Mouse (Mus musculus): ENCODE results near the gene Brd2. TPM values are rescaled to one million over a fixed set of nuclear protein-coding genes. Genes with fewer than 3 reads are reported as not detected.

The Brd2 gene
- total RNA-seq, 2 experiments from 2014 or later = 266 to 271 TPM

Other genes with a start within 250 kb of the Brd2 start
- gene Gm7029, start 248.8 kb downstream of the Brd2 start, total RNA-seq (2021) = not detected
- gene Kifc1, start 232.0 kb downstream of the Brd2 start, total RNA-seq (2021) = 1 to 10 TPM; 3.9 to 7.1 TPM
- gene Platr17, start 217.5 kb downstream of the Brd2 start, total RNA-seq (2021) = 1 to 10 TPM; 1.2 TPM
- 10 to 100 TPM; 26.5 to 28.1 TPM for gene Daxx, start 213.2 kb downstream of the Brd2 start, total RNA-seq (2021)
- 10 to 100 TPM; 33.0 to 34.7 TPM for gene Tapbp, start 206.7 kb downstream of the Brd2 start, total RNA-seq (2021)
- gene Zbtb22, start 206.7 kb downstream of the Brd2 start, total RNA-seq (2021) = 10 to 100 TPM; 35.0 to 35.8 TPM
- gene Rgl2, start 193.1 kb downstream of the Brd2 start, total RNA-seq (2021) = 10 to 100 TPM; 67.1 to 68.4 TPM
- 10 to 100 TPM; 89.2 to 96.1 TPM for gene Pfdn6, start 182.3 kb downstream of the Brd2 start, total RNA-seq (2021)
- gene Wdr46, start 182.0 kb downstream of the Brd2 start, total RNA-seq (2021) = 10 to 100 TPM; 20.5 to 20.9 TPM
- gene B3galt4, start 171.1 kb downstream of the Brd2 start, total RNA-seq (2021) = 1 to 10 TPM; 5.2 to 9.8 TPM
- 10 to 100 TPM; 71.3 to 77.5 TPM for gene Vps52, start 166.8 kb downstream of the Brd2 start, total RNA-seq (2021)
- 100 to 1,000 TPM; 440 to 443 TPM for gene Rps18, start 166.6 kb downstream of the Brd2 start, total RNA-seq (2021)
- 10 to 100 TPM; 10.6 to 11.8 TPM for gene H2-K1, start 122.3 kb downstream of the Brd2 start, total RNA-seq (2021)
- gene Ring1, start 98.0 kb downstream of the Brd2 start, total RNA-seq (2021) = 10 to 100 TPM; 23.2 to 24.9 TPM
- gene H2-Ke6, start 94.6 kb downstream of the Brd2 start, total RNA-seq (2021) = 10 to 100 TPM; 29.7 to 32.0 TPM
- gene Slc39a7, start 91.0 kb downstream of the Brd2 start, total RNA-seq (2021) = 100 to 1,000 TPM in 1 of 2 experiments, 10 to 100 TPM in 1; 90.7 to 101 TPM
- gene Rxrb, start 90.8 kb downstream of the Brd2 start, total RNA-seq (2021) = 10 to 100 TPM; 74.8 to 78.7 TPM
- gene Col11a2, start 83.2 kb downstream of the Brd2 start, total RNA-seq (2021) = 10 to 100 TPM; 12.2 to 14.3 TPM
- gene H2-Oa, start 30.3 kb downstream of the Brd2 start, total RNA-seq (2021) = under 1 TPM in 1 of 2 experiments, not detected in 1; 0.55 TPM
- gene H2-DMa, start 3.1 kb downstream of the Brd2 start, total RNA-seq (2021) = 10 to 100 TPM; 26.6 to 27.7 TPM
- 1 to 10 TPM in 1 of 2 experiments, under 1 TPM in 1; 0.99 to 1.4 TPM for gene H2-DMb2, start 20.7 kb upstream of the Brd2 start, total RNA-seq (2021)
- gene H2-DMb1, start 30.4 kb upstream of the Brd2 start, total RNA-seq (2021) = 1 to 10 TPM; 1.2 to 1.8 TPM
- 1 to 10 TPM; 2.7 to 3.3 TPM for gene Tap1, start 64.9 kb upstream of the Brd2 start, total RNA-seq (2021)
- gene Psmb9, start 65.1 kb upstream of the Brd2 start, total RNA-seq (2021) = 1 to 10 TPM in 1 of 2 experiments, under 1 TPM in 1; 0.66 to 2.2 TPM
- gene Psmb8, start 75.1 kb upstream of the Brd2 start, total RNA-seq (2021) = 1 to 10 TPM; 1.7 TPM
- 1 to 10 TPM; 2.6 to 3.0 TPM for gene Tap2, start 80.9 kb upstream of the Brd2 start, total RNA-seq (2021)
- under 1 TPM in 1 of 2 experiments, not detected in 1; 0.39 TPM for gene H2-Ob, start 116.3 kb upstream of the Brd2 start, total RNA-seq (2021)
- 1 to 10 TPM; 1.3 to 1.4 TPM for gene H2-Ab1, start 135.1 kb upstream of the Brd2 start, total RNA-seq (2021)
- under 1 TPM; 0.71 TPM for gene H2-Aa, start 165.2 kb upstream of the Brd2 start, total RNA-seq (2021)
- gene H2-Eb1, start 183.2 kb upstream of the Brd2 start, total RNA-seq (2021) = 1 to 10 TPM; 1.0 to 1.4 TPM
- not detected for gene H2-Eb2, start 203.0 kb upstream of the Brd2 start, total RNA-seq (2021)
- under 1 TPM; 0.43 to 0.87 TPM for gene Btnl2, start 232.2 kb upstream of the Brd2 start, total RNA-seq (2021)

All from left cerebral cortex, postnatal 10 days (tissue).